Mouse (Mus musculus) E14TG2a.4 (cell line): ENCODE data around the gene Zfyve28.

Experiments used
- CTCF ChIP-seq: conservative IDR thresholded peaks from 2 replicates; pipeline ENCODE4 v1.5.1; 2014; ENCODE audit warnings: low read length
- POU5F1 ChIP-seq: IDR thresholded peaks from 2 replicates; pipeline ENCODE4 v1.6.1; 2014; ENCODE audit warnings: low read length, borderline replicate concordance

DNA sequence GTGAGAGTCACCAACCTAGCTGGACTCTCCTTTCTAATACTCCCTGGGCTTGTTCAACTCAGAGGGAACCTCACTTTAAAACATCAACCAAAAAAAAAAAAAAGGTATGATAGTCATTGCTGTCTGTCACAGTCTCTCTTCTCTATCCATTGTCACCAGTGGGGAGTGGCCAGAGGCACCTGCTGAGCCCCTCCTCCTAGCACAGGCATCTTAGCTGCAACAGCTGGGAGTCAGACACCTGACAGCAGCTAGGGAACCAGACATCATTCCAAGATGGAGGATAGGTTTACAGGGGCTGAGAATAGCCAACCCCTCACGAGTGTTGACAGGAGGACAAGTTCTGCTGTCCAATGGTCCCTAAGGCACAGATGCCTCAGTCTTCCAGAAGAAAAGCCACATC is 93.8 kb downstream of the Zfyve28 start:
- TF ChIP-seq CTCF (no peak), POU5F1 (no peak)
